Mouse (Mus musculus): ENCODE data around the gene Cox8a. TPM values are rescaled to one million over a fixed set of nuclear protein-coding genes. Genes with fewer than 3 reads are reported as not detected.

Cox8a gene
- polyA plus RNA-seq, 1 experiment = 63.8 TPM

- Histone ChIP-seq H3K4me3 (replicated peaks) (no peak overlapping the region), H3K27me3 (ENCODE audit: control insufficient read depth) (no peaks in the 10 kb centered on the region; the same call in 1 of the 2 replicates), H3K9me3 (ENCODE audit: control insufficient read depth, low read length) (peaks cover 9% of the 10 kb centered on the region), H3K4me1 (ENCODE audit: control insufficient read depth) (no peaks in the 10 kb centered on the region), H3K36me3 (ENCODE audit: control insufficient read depth) (no peaks in the 10 kb centered on the region)
- no peak for TF ChIP-seq TAL1 (IDR thresholded peaks at IDR 0.05; ENCODE audit: low read length)
- no peak for TF ChIP-seq GATA1 (IDR thresholded peaks at IDR 0.05; ENCODE audit: low read length)
Observed at GRCm38 (mm10) chr19:7257881-7258280, 40.5 kb upstream of the Cox8a start.

GRCm38 (mm10) chr19:7246021-7246420 is 28.6 kb upstream of the Cox8a start:
- no peak overlapping the region for H3K4me3 ChIP-seq (replicated peaks)
- TF ChIP-seq TAL1 (IDR thresholded peaks at IDR 0.05; ENCODE audit: low read length) (no peak), GATA1 (IDR thresholded peaks at IDR 0.05; ENCODE audit: low read length) (no peak)
- H3K9me3 ChIP-seq (ENCODE audit: control insufficient read depth, low read length) = no peaks in the 10 kb centered on the region
- no peaks in the 10 kb centered on the region for H3K36me3 ChIP-seq (ENCODE audit: control insufficient read depth)
- H3K4me1 ChIP-seq (ENCODE audit: control insufficient read depth) = peaks cover 10% of the 10 kb centered on the region
- peaks cover 5% of the 10 kb centered on the region; the same call in 1 of the 2 replicates for H3K27me3 ChIP-seq (ENCODE audit: control insufficient read depth)

- H3K4me1 ChIP-seq (ENCODE audit: control insufficient read depth) = peaks cover 45% of the 10 kb centered on the region
- H3K36me3 ChIP-seq (ENCODE audit: control insufficient read depth) = peaks cover 33% of the 10 kb centered on the region
- H3K4me3 ChIP-seq (replicated peaks) = peak within 1 kb of the TSS; percentile 83
- no peak for TF ChIP-seq TAL1 (IDR thresholded peaks at IDR 0.05; ENCODE audit: low read length)
- TF ChIP-seq GATA1 (IDR thresholded peaks at IDR 0.05; ENCODE audit: low read length) = no peak
- peaks cover 5% of the 10 kb centered on the region; the same call in 1 of the 2 replicates for H3K27me3 ChIP-seq (ENCODE audit: control insufficient read depth)
- H3K9me3 ChIP-seq (ENCODE audit: control insufficient read depth, low read length) = no peaks in the 10 kb centered on the region
Observed at GRCm38 (mm10) chr19:7240782-7241690, 23.6 kb upstream of the Cox8a start, which contains the start of gene Naa40. Gene Naa40, minus strand, starts transcription at chr19:7241183.

- Histone ChIP-seq H3K27me3 (ENCODE audit: control insufficient read depth) (peaks cover 5% of the 10 kb centered on the region; the same call in 1 of the 2 replicates), H3K36me3 (ENCODE audit: control insufficient read depth) (peaks cover 40% of the 10 kb centered on the region), H3K4me3 (replicated peaks) (peak overlapping the region; percentile 83), H3K9me3 (ENCODE audit: control insufficient read depth, low read length) (no peaks in the 10 kb centered on the region), H3K4me1 (ENCODE audit: control insufficient read depth) (peaks cover 48% of the 10 kb centered on the region)
- no peak for TF ChIP-seq GATA1 (IDR thresholded peaks at IDR 0.05; ENCODE audit: low read length)
- TF ChIP-seq TAL1 (IDR thresholded peaks at IDR 0.05; ENCODE audit: low read length) = no peak
Observed at GRCm38 (mm10) chr19:7240291-7240690, 22.9 kb upstream of the Cox8a start.

- no peaks in the 10 kb centered on the region for H3K9me3 ChIP-seq (ENCODE audit: control insufficient read depth, low read length)
- H3K4me1 ChIP-seq (ENCODE audit: control insufficient read depth) = peaks cover 48% of the 10 kb centered on the region
- peaks cover 5% of the 10 kb centered on the region; the same call in 1 of the 2 replicates for H3K27me3 ChIP-seq (ENCODE audit: control insufficient read depth)
- no peak for TF ChIP-seq TAL1 (IDR thresholded peaks at IDR 0.05; ENCODE audit: low read length)
- TF ChIP-seq GATA1 (IDR thresholded peaks at IDR 0.05; ENCODE audit: low read length) = no peak
- H3K4me3 ChIP-seq (replicated peaks) = peak overlapping the region; percentile 83
- peaks cover 46% of the 10 kb centered on the region for H3K36me3 ChIP-seq (ENCODE audit: control insufficient read depth)
Observed at GRCm38 (mm10) chr19:7239574-7239973, 22.2 kb upstream of the Cox8a start.

GRCm38 (mm10) chr19:7236742-7237141 is 19.3 kb upstream of the Cox8a start:
- Histone ChIP-seq H3K9me3 (ENCODE audit: control insufficient read depth, low read length) (no peaks in the 10 kb centered on the region), H3K4me1 (ENCODE audit: control insufficient read depth) (peaks cover 48% of the 10 kb centered on the region), H3K36me3 (ENCODE audit: control insufficient read depth) (peaks cover 74% of the 10 kb centered on the region), H3K27me3 (ENCODE audit: control insufficient read depth) (no peaks in the 10 kb centered on the region), H3K4me3 (replicated peaks) (no peak overlapping the region)
- TF ChIP-seq GATA1 (IDR thresholded peaks at IDR 0.05; ENCODE audit: low read length) (no peak), TAL1 (IDR thresholded peaks at IDR 0.05; ENCODE audit: low read length) (no peak)

- peaks cover 81% of the 10 kb centered on the region for H3K36me3 ChIP-seq (ENCODE audit: control insufficient read depth)
- no peaks in the 10 kb centered on the region for H3K9me3 ChIP-seq (ENCODE audit: control insufficient read depth, low read length)
- H3K4me3 ChIP-seq (replicated peaks) = no peak overlapping the region
- H3K27me3 ChIP-seq (ENCODE audit: control insufficient read depth) = no peaks in the 10 kb centered on the region
- TF ChIP-seq TAL1 (IDR thresholded peaks at IDR 0.05; ENCODE audit: low read length) (no peak), GATA1 (IDR thresholded peaks at IDR 0.05; ENCODE audit: low read length) (no peak)
- peaks cover 43% of the 10 kb centered on the region for H3K4me1 ChIP-seq (ENCODE audit: control insufficient read depth)
Observed at GRCm38 (mm10) chr19:7236011-7236410, 18.6 kb upstream of the Cox8a start.

- Histone ChIP-seq H3K4me1 (ENCODE audit: control insufficient read depth) (peaks cover 41% of the 10 kb centered on the region), H3K27me3 (ENCODE audit: control insufficient read depth) (no peaks in the 10 kb centered on the region), H3K36me3 (ENCODE audit: control insufficient read depth) (peaks cover 87% of the 10 kb centered on the region), H3K4me3 (replicated peaks) (no peak overlapping the region), H3K9me3 (ENCODE audit: control insufficient read depth, low read length) (no peaks in the 10 kb centered on the region)
- TF ChIP-seq GATA1 (IDR thresholded peaks at IDR 0.05; ENCODE audit: low read length) (no peak), TAL1 (IDR thresholded peaks at IDR 0.05; ENCODE audit: low read length) (no peak)
Observed at GRCm38 (mm10) chr19:7235461-7235860, 18.0 kb upstream of the Cox8a start.

- Histone ChIP-seq H3K27me3 (ENCODE audit: control insufficient read depth) (no peaks in the 10 kb centered on the region), H3K36me3 (ENCODE audit: control insufficient read depth) (peaks cover 92% of the 10 kb centered on the region), H3K4me1 (ENCODE audit: control insufficient read depth) (peaks cover 33% of the 10 kb centered on the region), H3K9me3 (ENCODE audit: control insufficient read depth, low read length) (no peaks in the 10 kb centered on the region), H3K4me3 (replicated peaks) (no peak overlapping the region)
- TF ChIP-seq TAL1 (IDR thresholded peaks at IDR 0.05; ENCODE audit: low read length) = no peak
- no peak for TF ChIP-seq GATA1 (IDR thresholded peaks at IDR 0.05; ENCODE audit: low read length)
Observed at GRCm38 (mm10) chr19:7234537-7235221, 17.3 kb upstream of the Cox8a start.

All from erythroblast, embryonic 14.5 days (primary cell).